Mouse (Mus musculus): ENCODE results near the gene Slc26a6.

Gene Slc26a6

GRCm38 (mm10) chr9:108949231-108949966 is 96.3 kb downstream of the Slc26a6 start:
- in situ Hi-C loops (cut with MboI; ENCODE audit: unreplicated experiment in 2 of 2): no loop called here

- in situ Hi-C loops (cut with MboI; ENCODE audit: unreplicated experiment in 2 of 2): no loop called here
Observed at GRCm38 (mm10) chr9:108949967-108950728, 97.1 kb downstream of the Slc26a6 start.

DNA sequence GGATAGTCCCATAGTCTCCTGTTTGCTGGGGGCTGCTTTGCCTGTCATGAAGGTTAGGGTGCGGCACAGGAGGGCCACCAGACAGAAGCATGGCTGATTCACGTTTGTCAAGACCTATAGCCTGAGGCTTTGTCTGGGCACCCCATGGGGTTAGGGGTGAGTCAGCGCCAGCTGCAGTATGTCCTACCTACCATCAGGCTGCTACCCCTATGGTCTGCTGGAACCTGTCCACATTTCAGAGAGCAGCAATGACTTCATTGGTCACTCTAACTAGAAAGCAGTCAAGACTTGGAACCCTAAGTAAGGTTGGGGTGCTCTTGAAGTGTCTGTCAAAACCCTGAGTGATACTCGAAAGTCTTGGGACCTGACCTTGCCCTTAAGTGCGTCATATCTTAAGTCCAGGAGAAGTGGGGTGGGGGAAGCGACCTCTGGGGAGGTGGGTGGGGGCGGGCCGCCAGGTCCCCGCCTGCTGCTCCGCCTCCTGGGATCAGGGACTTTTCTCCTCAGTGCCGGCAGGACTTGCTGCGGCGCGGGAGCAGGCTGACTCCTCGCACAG is 100.1 kb downstream of the Slc26a6 start, which contains the start of gene Col7a1:
Gene Col7a1, plus strand, starts transcription at position 506 of the 556 bp plus-strand sequence.
- in situ Hi-C loops (cut with MboI; ENCODE audit: unreplicated experiment in 2 of 2): no loop called here

- in situ Hi-C loops (cut with MboI; ENCODE audit: unreplicated experiment in 2 of 2): no loop called here
Observed at GRCm38 (mm10) chr9:108955241-108955640, 102.2 kb downstream of the Slc26a6 start.

GRCm38 (mm10) chr9:108955846-108956245 is 102.8 kb downstream of the Slc26a6 start:
- in situ Hi-C loops (cut with MboI; ENCODE audit: unreplicated experiment in 2 of 2): no loop called here
